Mouse (Mus musculus) heart, postnatal 25 days (tissue): ENCODE measurements around the gene Fcf1. TPM values are rescaled to one million over a fixed set of nuclear protein-coding genes. Genes with fewer than 3 reads are reported as not detected.

Source experiments
- DNase-seq: peaks from one replicate; pipeline ENCODE4 v3.0.0; 2022; ENCODE audit warnings: low spot score
- intact Hi-C: fragments of 180-260 bp; cut with DNase I; formaldehyde crosslinking; loops from one replicate; pipeline ENCODE4 v1.15.1; 2025
- total RNA-seq, 2 experiments: library from RNA; stranded (reverse); gene quantifications; 2 replicates each; pipeline ENCODE4 v1.2.3; 2021

Fcf1 gene
- total RNA-seq, 2 experiments from 2014 or later: 28.4 to 34.6 TPM

GRCm38 (mm10) chr12:84958794-84959356 is 11.8 kb upstream of the Fcf1 start:
- intact Hi-C loops: no loop called here
- no peak for DNase-seq

DNA sequence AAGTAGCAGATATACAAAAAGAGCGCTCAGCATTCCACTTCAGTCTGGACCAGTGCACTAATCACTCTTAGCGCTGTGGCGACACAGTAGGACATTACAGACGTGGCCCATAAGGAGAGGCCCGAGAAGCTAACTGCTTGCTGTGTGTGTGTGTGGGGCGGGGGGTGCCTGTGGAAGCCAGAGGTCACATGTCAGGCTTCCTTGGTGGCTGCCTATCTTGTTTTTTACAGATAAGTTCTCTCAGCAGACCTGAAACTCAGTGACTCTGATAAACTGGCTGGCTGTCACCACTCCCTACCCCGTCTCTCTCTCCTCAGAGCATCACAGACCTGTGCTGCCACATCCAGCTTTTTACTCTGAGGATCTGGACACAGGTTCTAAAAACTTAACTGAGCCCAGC is 8.1 kb upstream of the Fcf1 start:
- intact Hi-C loops: loop anchor here (5.0 kb wide), 1 partner anchor 85 kb away; the partner anchor contains the start of gene Ltbp2
- DNase-seq: no peak

GRCm38 (mm10) chr12:84968831-84969655 is 1.7 kb upstream of the Fcf1 start:
- intact Hi-C loops: no loop called here
- no peak for DNase-seq

GRCm38 (mm10) chr12:84969656-84970427 is 855 bp upstream of the Fcf1 start:
- intact Hi-C loops: loop anchor here (10.0 kb wide), 1 partner anchor 185 kb away; no protein-coding TSS in a partner anchor
- no peak for DNase-seq

DNA sequence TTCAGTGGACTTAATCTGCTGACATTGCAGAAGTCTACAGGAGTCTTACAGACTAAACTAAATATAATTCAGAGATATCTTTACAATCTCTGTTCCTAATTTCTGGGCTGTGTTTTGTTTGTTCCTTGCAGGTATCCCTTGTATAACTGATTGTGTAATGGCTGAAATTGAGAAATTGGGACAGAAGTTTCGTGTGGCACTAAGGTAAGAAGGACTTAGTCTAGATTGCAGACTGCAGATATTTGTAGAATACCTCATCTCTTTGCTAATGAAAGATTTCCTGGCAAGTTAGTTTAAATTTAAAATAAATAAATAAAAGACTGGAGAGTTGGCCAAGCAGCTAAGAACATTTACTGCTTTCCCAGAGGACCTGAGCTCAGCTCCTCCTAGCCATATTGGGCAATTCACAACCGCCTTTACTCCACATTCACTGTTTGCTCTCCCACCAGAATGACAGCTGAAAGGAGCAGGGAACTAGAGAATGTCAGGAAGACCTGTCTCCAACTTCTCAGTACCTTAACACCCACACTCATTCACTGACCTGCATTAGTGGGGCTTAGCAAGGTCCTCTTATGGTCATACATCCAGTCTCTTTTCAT is 8.7 kb downstream of the Fcf1 start:
- intact Hi-C loops: loop anchor here (10.0 kb wide), 1 partner anchor 195 kb away; no protein-coding TSS in a partner anchor
- no peak for DNase-seq

- no peak for DNase-seq
These were observed 18.8 kb downstream of the Fcf1 start for GRCm38 (mm10) chr12:84989456-84989855.

DNA sequence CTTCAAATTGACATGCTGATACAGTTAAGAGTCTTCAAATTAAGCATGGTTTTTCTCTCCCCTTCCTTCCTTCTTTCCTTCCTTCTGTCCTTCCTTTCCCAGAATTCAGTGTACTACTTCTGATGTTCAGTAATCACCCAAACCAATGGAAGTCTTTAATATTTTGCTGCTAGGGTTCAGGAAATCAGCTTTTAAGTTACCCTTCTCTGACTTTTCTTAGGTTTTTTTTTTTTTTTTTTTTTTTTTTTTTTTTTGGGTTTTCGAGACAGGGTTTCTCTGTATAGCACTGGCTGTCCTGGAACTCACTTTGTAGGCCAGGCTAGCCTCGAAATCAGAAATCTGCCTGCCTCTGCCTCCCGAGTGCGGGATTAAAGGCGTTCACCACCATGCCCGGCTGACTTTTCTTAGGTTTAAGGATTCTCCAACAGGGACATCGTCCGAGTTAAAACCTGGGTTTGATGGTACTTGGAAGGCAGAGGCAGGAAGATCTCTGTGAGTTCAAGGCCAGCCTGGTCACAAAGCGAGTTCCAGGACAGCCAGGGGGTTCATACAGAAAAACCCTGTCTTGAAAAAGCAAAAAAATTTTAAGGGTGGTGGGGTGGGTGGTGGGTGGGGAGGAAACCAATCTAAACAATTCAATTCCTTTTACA is 24.5 kb downstream of the Fcf1 start:
- intact Hi-C loops: loop anchor here (10.0 kb wide), 1 partner anchor 380 kb away; the partner anchor contains the start of gene Abcd4
- no peak for DNase-seq

More at GRCm38 (mm10) chr12:84989456-84989855, 18.8 kb downstream of the Fcf1 start:
- intact Hi-C loops: no loop called here

GRCm38 (mm10) chr12:84996083-84996496 is 25.4 kb downstream of the Fcf1 start, which contains the start of gene Ylpm1:
Ylpm1 (plus strand) TSS chr12:84996321.
- peak; percentile 95 for DNase-seq
- intact Hi-C loops: loop anchor here (10.0 kb wide), 1 partner anchor 381 kb away; the partner anchor contains the start of gene Abcd4

GRCm38 (mm10) chr12:84996501-84997398 is 26.1 kb downstream of the Fcf1 start:
- intact Hi-C loops: loop anchor here (10.0 kb wide), 1 partner anchor 382 kb away; the partner anchor contains the start of gene Abcd4
- no peak for DNase-seq

DNA sequence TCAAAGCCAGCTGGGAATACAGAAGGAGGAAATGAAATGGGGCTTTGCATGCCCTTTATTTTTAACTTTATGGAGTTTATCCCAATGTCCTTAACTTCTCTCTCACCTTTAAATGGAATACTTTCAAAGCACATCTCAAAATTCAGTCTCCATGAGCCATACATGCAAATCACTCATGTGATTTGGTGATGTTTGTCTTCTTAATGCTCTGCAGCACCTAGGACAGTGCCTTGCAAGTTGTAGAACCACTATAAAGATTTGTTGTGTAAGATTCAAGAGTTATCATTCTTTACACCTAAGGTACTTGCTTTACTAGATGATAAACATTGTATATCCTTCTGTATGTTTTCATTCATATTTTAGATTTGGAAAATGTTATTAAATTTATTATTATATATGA is 28.4 kb downstream of the Fcf1 start:
- intact Hi-C loops: loop anchor here (10.0 kb wide), 1 partner anchor 384 kb away; the partner anchor contains the start of gene Abcd4
- DNase-seq: no peak

DNA sequence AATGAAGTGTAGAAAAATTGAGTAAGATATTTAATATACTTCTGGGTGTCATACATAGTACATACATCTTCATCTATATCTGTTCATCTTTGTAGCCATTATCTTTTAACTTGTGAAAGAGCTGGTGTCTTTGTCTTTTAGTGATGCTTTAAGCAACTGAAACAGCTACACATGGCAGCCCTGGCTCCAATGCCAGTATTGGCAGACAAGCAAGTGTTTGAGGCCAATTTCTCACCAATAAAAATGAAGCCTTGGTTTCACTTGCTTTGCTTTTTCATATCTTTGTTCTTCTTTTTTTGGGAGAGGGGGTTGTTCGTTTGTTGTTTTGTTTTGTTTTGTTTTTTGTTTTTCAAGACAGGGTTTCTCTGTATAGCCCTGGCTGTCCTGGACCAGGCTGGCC is 35.5 kb downstream of the Fcf1 start:
- no peak for DNase-seq
- intact Hi-C loops: no loop called here

DNA sequence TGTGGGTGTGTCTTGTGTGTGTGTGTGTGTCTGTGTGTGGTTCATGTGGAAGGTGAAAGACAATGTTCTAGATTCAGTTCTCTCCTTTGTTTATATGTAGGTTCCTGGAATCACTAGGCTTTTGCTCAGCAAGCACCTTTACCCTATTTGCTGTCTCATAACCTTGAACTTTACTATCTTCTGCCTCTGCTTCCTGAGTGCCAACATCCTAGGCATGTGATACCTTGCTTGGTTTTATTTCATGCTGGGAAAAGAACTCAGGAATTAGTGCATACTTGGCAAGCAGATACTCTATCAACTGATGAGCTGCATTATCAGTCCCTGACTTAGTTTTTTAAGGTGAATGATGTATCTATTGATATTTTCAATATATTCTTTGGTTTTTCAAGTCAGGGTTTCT is 36.3 kb downstream of the Fcf1 start:
- intact Hi-C loops: no loop called here
- no peak for DNase-seq

DNA sequence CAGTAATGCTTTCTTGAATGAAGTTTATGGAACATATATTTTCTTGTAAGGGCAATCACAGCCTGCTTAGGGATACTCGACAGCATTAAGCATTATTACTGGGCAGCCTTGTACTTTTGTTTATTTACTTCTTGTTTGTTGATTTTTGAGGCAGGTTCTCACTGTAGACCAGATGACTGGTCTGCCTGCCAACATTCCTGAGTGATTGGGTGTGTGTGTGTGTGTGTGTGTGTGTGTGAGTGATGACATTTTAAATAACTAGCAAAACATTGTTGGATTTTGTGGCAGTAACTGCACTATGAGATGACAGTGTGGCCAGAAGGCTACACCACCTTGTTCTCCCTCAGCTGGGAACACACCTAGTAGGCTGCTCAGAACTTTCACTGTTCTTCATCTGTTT is 39.1 kb downstream of the Fcf1 start:
- no peak for DNase-seq
- intact Hi-C loops: no loop called here

- intact Hi-C loops: no loop called here
- DNase-seq: no peak
These were observed 39.8 kb downstream of the Fcf1 start for GRCm38 (mm10) chr12:85010541-85010940.

DNA sequence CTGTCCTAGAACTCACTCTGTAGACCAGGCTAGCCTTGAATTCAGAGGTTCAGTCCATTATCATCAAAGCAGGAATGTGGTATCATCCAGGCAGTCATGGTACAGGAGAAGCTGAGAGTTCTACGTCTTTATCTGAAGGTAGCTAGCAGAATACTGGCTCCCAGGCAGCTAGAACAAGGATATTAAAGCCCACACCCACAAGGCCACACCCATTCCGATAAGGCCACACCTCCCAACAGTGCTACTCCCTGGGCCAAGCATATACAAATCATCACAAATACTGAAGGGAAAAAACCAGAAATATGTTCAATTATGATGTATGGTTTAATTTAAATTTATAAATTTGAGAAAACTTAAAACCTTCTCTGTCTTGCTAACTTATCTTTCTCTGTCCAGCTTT is 41.5 kb downstream of the Fcf1 start:
- DNase-seq: no peak
- intact Hi-C loops: no loop called here

- intact Hi-C loops: no loop called here
These were observed 51.4 kb downstream of the Fcf1 start for GRCm38 (mm10) chr12:85022071-85022470.

DNA sequence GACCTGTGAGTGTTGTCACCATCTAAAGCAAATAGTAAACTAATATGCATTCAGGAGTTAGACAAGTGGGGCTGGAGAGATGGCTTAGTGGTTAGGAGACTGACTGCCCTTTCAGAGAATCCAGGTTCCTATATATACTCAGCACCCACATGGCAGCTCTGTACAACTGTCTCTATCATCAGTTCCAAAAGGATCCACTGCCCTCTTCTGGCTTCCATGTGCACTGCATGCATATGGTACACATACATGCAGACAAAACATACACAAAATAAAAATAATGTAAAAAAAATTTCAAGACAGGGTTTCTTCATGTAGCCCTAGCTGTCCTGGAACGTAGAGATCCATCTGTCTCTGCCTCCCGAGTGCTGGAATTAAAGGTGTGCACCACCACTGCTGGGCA is 62.0 kb downstream of the Fcf1 start:
- intact Hi-C loops: loop anchor here (5.0 to 10.0 kb wide), 2 partner anchors 160 to 248 kb away; no protein-coding TSS in a partner anchor
- no peak for DNase-seq

More at GRCm38 (mm10) chr12:85022071-85022470, 51.4 kb downstream of the Fcf1 start:
- no peak for DNase-seq
